ENCODE assay signal across 16 mouse cellular contexts in the genomic region with DNA sequence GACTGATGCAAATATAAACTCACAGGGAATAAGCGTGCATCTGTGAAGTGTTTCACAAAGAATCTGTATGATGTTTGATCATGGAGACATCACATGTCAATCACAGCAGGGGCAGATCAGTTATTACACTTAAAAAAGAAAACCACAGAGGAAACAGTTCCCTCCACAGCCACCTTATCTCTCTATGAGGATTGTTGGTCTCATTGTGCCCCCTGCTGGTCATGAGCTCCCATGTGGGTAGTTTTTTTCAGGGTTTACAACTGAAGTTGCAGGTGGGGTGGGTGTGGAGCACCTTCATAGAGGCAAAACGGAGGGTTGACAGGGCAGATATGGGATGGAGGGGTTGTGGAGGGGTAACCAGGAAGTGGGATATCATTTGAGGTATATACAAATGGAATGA.
A peak's percentile ranks its signal among the peaks of the same experiment; 100 is the strongest.
DNase-seq lines count a peak whose midpoint lies in the region; ATAC-seq and TF ChIP-seq lines count a peak whose summit lies in the region.
"Had no signal": no experiment of that assay in that cellular context is flagged by ENCODE, and none has a peak within 500 bp of the region (broad histone marks: within the 10 kb centered on the region; RNA-seq: fewer than 3 reads in every experiment).

No protein-coding gene starts in this region.

- no peaks in the 10 kb centered on the region for H3K27me3 ChIP-seq in thymus, adult 2 months (ENCODE audit: control insufficient read depth, insufficient read depth, low read length)
- H3K27me3 ChIP-seq: embryonic facial prominence, embryonic 13.5 days; hindbrain, embryonic 13.5 days; midbrain, embryonic 12.5 days; neural tube, embryonic 15.5 days had no signal

- in situ Hi-C loops in ES-E14 (cut with MboI; ENCODE audit: low sequenced_read_pairs in 2 of 2, unreplicated experiment in 2 of 2) = loop anchor here in 1 of 2 experiments (10.0 kb wide), 1 partner anchor 58 kb away; no protein-coding TSS in a partner anchor

- no peaks in the 10 kb centered on the region for H3K36me3 ChIP-seq in ES-E14 (ENCODE audit: control insufficient read depth, insufficient read depth, low read length, poor library complexity, severe bottlenecking)
- no peaks in the 10 kb centered on the region for H3K36me3 ChIP-seq in thymus, adult 2 months (ENCODE audit: control insufficient read depth, insufficient read depth, low read length)
- H3K36me3 ChIP-seq: embryonic facial prominence, embryonic 13.5 days; hindbrain, embryonic 13.5 days; midbrain, embryonic 12.5 days; neural tube, embryonic 15.5 days had no signal

- H3K9ac ChIP-seq in ES-E14 (ENCODE audit: insufficient read depth, low read depth, low read length, poor library complexity, severe bottlenecking) = no peak overlapping the region
- H3K9ac ChIP-seq: embryonic facial prominence, embryonic 13.5 days; hindbrain, embryonic 13.5 days; liver, embryonic 14.5 days; midbrain, embryonic 12.5 days; neural tube, embryonic 15.5 days had no signal

- H3K9me3 ChIP-seq in ES-E14 (ENCODE audit: control insufficient read depth, insufficient read depth, low read depth, low read length) = no peaks in the 10 kb centered on the region

- peak; percentile 71 for ATAC-seq in inflammation-experienced regulatory T-cells, adult 6 months
- ATAC-seq: forebrain, embryonic 14.5 days had no signal

- TF ChIP-seq CTCF in thymus, adult 2 months (IDR thresholded peaks at IDR 0.05; ENCODE audit: borderline replicate concordance, control insufficient read depth, extremely low read depth, insufficient read depth, low read length, poor library complexity) = no peak

- H3K27ac ChIP-seq in ES-E14 (ENCODE audit: insufficient read depth, low read depth, low read length, poor library complexity, severe bottlenecking) = no peak overlapping the region
- no peak overlapping the region for H3K27ac ChIP-seq in thymus, adult 2 months (ENCODE audit: control insufficient read depth, insufficient read depth, low read length)
- H3K27ac ChIP-seq: embryonic facial prominence, embryonic 13.5 days; hindbrain, embryonic 13.5 days; kidney, postnatal 0 days; left cerebral cortex, adult 2 months; liver, embryonic 14.5 days; midbrain, embryonic 12.5 days; neural tube, embryonic 15.5 days had no signal

- peak; percentile 77 for DNase-seq in CD4-positive, CD25-positive, alpha-beta regulatory T cell, adult 2 months (ENCODE audit: low read depth, low spot score)
- peak; percentile 52 for DNase-seq in ES-E14 (ENCODE audit: low read depth, low spot score)
- peak; percentile 92 for DNase-seq in thymus, adult 2 months
- DNase-seq in MN1 (ENCODE audit: low spot score) = no peak
- DNase-seq in right cerebral cortex, postnatal 4 days = no peak
- no peak for DNase-seq in left cerebral cortex, adult 8-10 months (ENCODE audit: low spot score in 2 of 2)
- DNase-seq: cerebellum, adult 11-12 months had no signal

- no peak overlapping the region for H3K4me3 ChIP-seq in ES-E14 (ENCODE audit: insufficient read depth in 1 of 2, low read depth in 1 of 2, low read length in 2 of 2, poor library complexity in 1 of 2, severe bottlenecking in 1 of 2)
- H3K4me3 ChIP-seq in thymus, adult 2 months (ENCODE audit: control insufficient read depth, insufficient read depth, low read length) = no peak overlapping the region
- H3K4me3 ChIP-seq: embryonic facial prominence, embryonic 13.5 days; hindbrain, embryonic 13.5 days; left cerebral cortex, adult 2 months; midbrain, embryonic 12.5 days; neural tube, embryonic 15.5 days had no signal

- H3K4me1 ChIP-seq in ES-E14 (ENCODE audit: control insufficient read depth in 2 of 2, insufficient read depth in 2 of 2, low read length in 2 of 2, poor library complexity in 1 of 2) = no peaks in the 10 kb centered on the region
- H3K4me1 ChIP-seq in thymus, adult 2 months (replicated peaks; ENCODE audit: control insufficient read depth, insufficient read depth, low read length) = peaks cover 4% of the 10 kb centered on the region
- H3K4me1 ChIP-seq: embryonic facial prominence, embryonic 13.5 days; hindbrain, embryonic 13.5 days; midbrain, embryonic 12.5 days; neural tube, embryonic 15.5 days had no signal

- WGBS in thymus, adult 2 months = 10% methylated on average over 2 of the region's 2 CpGs

- no peak for TF ChIP-seq POLR2A in thymus, adult 2 months (IDR thresholded peaks at IDR 0.05; ENCODE audit: control insufficient read depth, extremely low read depth, insufficient read depth, low read length, poor library complexity)

TF ChIP-seq in ES-E14, 5 proteins besides CTCF, POLR2A, EP300 and RAD21:
- TF ChIP-seq ZNF384 (IDR thresholded peaks at IDR 0.05; ENCODE audit: low read depth, low read length) (0 out of 2 replicates have a peak, but pooled peaks have one; percentile 28), ZC3H11A (IDR thresholded peaks at IDR 0.05; ENCODE audit: borderline replicate concordance, low read depth, low read length) (peak; percentile 14; the same call in 1 of the 2 replicates), MAFK (IDR thresholded peaks at IDR 0.05; ENCODE audit: insufficient read depth, low read depth, low read length) (no peak)

Comparison
In these comparisons a context has a peak if more than half of its experiments do, and no peak if none do; other contexts are left out.
1. DNase-seq: peak in CD4-positive, CD25-positive, alpha-beta regulatory T cell, adult 2 months (single experiment), ES-E14 (single experiment) and thymus, adult 2 months (single experiment); none in MN1 (single experiment), right cerebral cortex, postnatal 4 days (single experiment) and left cerebral cortex, adult 8-10 months (0 of 2).